Mouse (Mus musculus): ENCODE measurements around the gene Tprgl. TPM values are rescaled to one million over a fixed set of nuclear protein-coding genes. Genes with fewer than 3 reads are reported as not detected.
A peak's percentile ranks its signal among the peaks of the same experiment; 100 is the strongest.

Gene Tprgl
- total RNA-seq, 1 experiment from 2014 or later, result 34.9 TPM

GRCm38 (mm10) chr4:154167053-154167452, 6.6 kb upstream of the Tprgl start:
- no peak for ATAC-seq (replicated peaks; ENCODE audit: low read depth, poor library complexity, severe bottlenecking)

GRCm38 (mm10) chr4:154163296-154163695, 2.8 kb upstream of the Tprgl start:
- ATAC-seq (replicated peaks; ENCODE audit: low read depth, poor library complexity, severe bottlenecking), result peak; percentile 31

- no peak for ATAC-seq (replicated peaks; ENCODE audit: low read depth, poor library complexity, severe bottlenecking)
These were observed 417 bp downstream of the Tprgl start for GRCm38 (mm10) chr4:154159961-154160537.

- peak; percentile 57 for ATAC-seq (replicated peaks; ENCODE audit: low read depth, poor library complexity, severe bottlenecking)
These were observed 1.5 kb downstream of the Tprgl start for GRCm38 (mm10) chr4:154159002-154159401.

GRCm38 (mm10) chr4:154157970-154158662, 2.4 kb downstream of the Tprgl start:
- no peak for ATAC-seq (replicated peaks; ENCODE audit: low read depth, poor library complexity, severe bottlenecking)

GRCm38 (mm10) chr4:154156050-154156449, 4.4 kb downstream of the Tprgl start:
- ATAC-seq (replicated peaks; ENCODE audit: low read depth, poor library complexity, severe bottlenecking), result no peak

- ATAC-seq (replicated peaks; ENCODE audit: low read depth, poor library complexity, severe bottlenecking), result no peak
These were observed 6.4 kb downstream of the Tprgl start for GRCm38 (mm10) chr4:154154104-154154503.

- no peak for ATAC-seq (replicated peaks; ENCODE audit: low read depth, poor library complexity, severe bottlenecking)
These were observed 14.1 kb downstream of the Tprgl start for GRCm38 (mm10) chr4:154146342-154146741.

GRCm38 (mm10) chr4:154144712-154145111, 15.8 kb downstream of the Tprgl start:
- ATAC-seq (replicated peaks; ENCODE audit: low read depth, poor library complexity, severe bottlenecking), result no peak

- ATAC-seq (replicated peaks; ENCODE audit: low read depth, poor library complexity, severe bottlenecking), result peak; percentile 97
These were observed 18.0 kb downstream of the Tprgl start, which contains the start of gene Wrap73 for GRCm38 (mm10) chr4:154142211-154143040. Wrap73 (plus strand) TSS chr4:154142372.

GRCm38 (mm10) chr4:154141009-154141867, 19.2 kb downstream of the Tprgl start:
- no peak for ATAC-seq (replicated peaks; ENCODE audit: low read depth, poor library complexity, severe bottlenecking)

GRCm38 (mm10) chr4:154140213-154141008, 20.1 kb downstream of the Tprgl start:
- no peak for ATAC-seq (replicated peaks; ENCODE audit: low read depth, poor library complexity, severe bottlenecking)

- no peak for ATAC-seq (replicated peaks; ENCODE audit: low read depth, poor library complexity, severe bottlenecking)
These were observed 20.5 kb downstream of the Tprgl start, which contains the start of gene Trp73 for GRCm38 (mm10) chr4:154140182-154140212. Trp73 (minus strand) TSS chr4:154140208.

- ATAC-seq (replicated peaks; ENCODE audit: low read depth, poor library complexity, severe bottlenecking), result no peak
These were observed 20.7 kb downstream of the Tprgl start for GRCm38 (mm10) chr4:154139671-154140181.

GRCm38 (mm10) chr4:154137139-154137538, 23.3 kb downstream of the Tprgl start:
- ATAC-seq (replicated peaks; ENCODE audit: low read depth, poor library complexity, severe bottlenecking), result no peak

- ATAC-seq (replicated peaks; ENCODE audit: low read depth, poor library complexity, severe bottlenecking), result no peak
These were observed 25.7 kb downstream of the Tprgl start for GRCm38 (mm10) chr4:154134803-154135202.

GRCm38 (mm10) chr4:154131894-154132293, 28.6 kb downstream of the Tprgl start:
- no peak for ATAC-seq (replicated peaks; ENCODE audit: low read depth, poor library complexity, severe bottlenecking)

GRCm38 (mm10) chr4:154129950-154130349, 30.5 kb downstream of the Tprgl start:
- ATAC-seq (replicated peaks; ENCODE audit: low read depth, poor library complexity, severe bottlenecking), result no peak

GRCm38 (mm10) chr4:154127273-154127672, 33.2 kb downstream of the Tprgl start:
- ATAC-seq (replicated peaks; ENCODE audit: low read depth, poor library complexity, severe bottlenecking), result no peak

GRCm38 (mm10) chr4:154125202-154125601, 35.3 kb downstream of the Tprgl start:
- no peak for ATAC-seq (replicated peaks; ENCODE audit: low read depth, poor library complexity, severe bottlenecking)

All from common myeloid progenitor, adult 5-6 weeks (primary cell).